Mouse (Mus musculus): ENCODE data around the gene Gps1. TPM values are rescaled to one million over a fixed set of nuclear protein-coding genes. Genes with fewer than 3 reads are reported as not detected.

The Gps1 gene
- 65.2 and 66.6 TPM in 2 replicates for polyA plus RNA-seq (2012; rRNA removed)
- polyA plus RNA-seq (2014; fragmentation: Nextera tagmentation; extraction: Ambion mirVana), result 76.5 and 78.6 TPM in 2 replicates

DNA sequence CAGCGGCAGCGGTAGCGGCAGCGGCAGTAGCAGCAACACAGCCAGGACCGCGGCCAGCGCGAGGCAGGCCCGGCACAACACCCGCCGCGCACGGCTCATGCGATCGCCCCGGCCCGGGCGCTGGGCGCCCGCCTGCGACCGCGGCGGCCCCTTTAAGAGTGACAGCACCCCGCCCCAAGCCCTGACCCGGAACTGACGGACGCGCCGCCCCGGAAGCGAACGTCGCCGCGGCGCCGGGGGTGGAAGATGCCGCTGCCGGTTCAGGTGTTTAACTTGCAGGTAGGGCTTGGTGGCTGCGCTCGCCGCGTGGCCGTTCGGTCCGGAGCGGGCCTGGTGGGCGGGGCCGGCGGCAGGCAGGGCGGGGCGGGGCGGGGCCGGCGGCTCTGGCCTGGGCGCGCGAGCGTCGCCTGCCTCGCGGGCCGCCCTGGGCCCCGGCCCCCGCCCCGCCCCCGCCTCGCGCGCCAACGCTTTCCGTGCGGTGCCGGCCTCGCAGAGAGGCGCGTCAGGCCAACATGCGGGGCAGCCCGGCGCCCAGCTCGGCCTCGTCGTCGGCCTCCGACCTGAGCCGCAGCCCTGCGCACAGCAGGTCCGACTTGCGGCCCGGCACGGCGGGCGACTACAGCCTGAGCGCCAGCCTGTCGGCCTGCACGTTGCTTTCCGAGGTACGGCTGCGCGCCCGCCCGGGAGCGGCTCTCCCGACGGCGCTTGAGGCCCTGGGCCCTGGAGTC, at the start of gene Gps1, which contains the start of gene Rfng:
Gps1 (plus strand) TSS at position 209 of the 728 bp plus-strand sequence.
Rfng (minus strand) TSS at position 144 of the 728 bp plus-strand sequence.
- H3K9ac ChIP-seq (replicated peaks), result peak within 1 kb of the TSS; percentile 89
- H3K27me3 ChIP-seq (ENCODE audit: control insufficient read depth, insufficient read depth, low read length), result no peaks in the 10 kb centered on the region
- TF ChIP-seq CTCF (IDR thresholded peaks at IDR 0.05; ENCODE audit: low read depth), result no peak
- TF ChIP-seq EP300 (IDR thresholded peaks at IDR 0.05; ENCODE audit: low read depth), result no peak
- H3K9me3 ChIP-seq (ENCODE audit: control insufficient read depth, low read length), result no peaks in the 10 kb centered on the region
- ATAC-seq (ENCODE audit: insufficient read depth) (peak; percentile 81), DNase-seq (ENCODE audit: low read depth in 3 of 3, low spot score in 3 of 3) (peak; percentile 59 to 68 (median 66))
- H3K36me3 ChIP-seq (replicated peaks; ENCODE audit: control insufficient read depth, insufficient read depth, low read depth), result peaks cover 24% of the 10 kb centered on the region
- H3K4me3 ChIP-seq (ENCODE audit: insufficient read depth in 1 of 2, low read depth in 2 of 2, low read length in 2 of 2), result peak within 1 kb of the TSS; percentile 81 to 84
- H3K4me1 ChIP-seq (replicated peaks; ENCODE audit: control insufficient read depth in 2 of 2, insufficient read depth in 2 of 2, low read length in 1 of 2), result peaks cover 0 to 10% of the 10 kb centered on the region in 2 experiments; a peak in 3 of 4 replicates
- peak within 1 kb of the TSS; percentile 27 for H3K27ac ChIP-seq
- WGBS (ENCODE audit: insufficient replicate concordance), result under 1% methylated on average over 101 of the region's 107 CpGs
- H3K4me2 ChIP-seq (ENCODE audit: low read depth), result peak within 1 kb of the TSS; percentile 96

DNA sequence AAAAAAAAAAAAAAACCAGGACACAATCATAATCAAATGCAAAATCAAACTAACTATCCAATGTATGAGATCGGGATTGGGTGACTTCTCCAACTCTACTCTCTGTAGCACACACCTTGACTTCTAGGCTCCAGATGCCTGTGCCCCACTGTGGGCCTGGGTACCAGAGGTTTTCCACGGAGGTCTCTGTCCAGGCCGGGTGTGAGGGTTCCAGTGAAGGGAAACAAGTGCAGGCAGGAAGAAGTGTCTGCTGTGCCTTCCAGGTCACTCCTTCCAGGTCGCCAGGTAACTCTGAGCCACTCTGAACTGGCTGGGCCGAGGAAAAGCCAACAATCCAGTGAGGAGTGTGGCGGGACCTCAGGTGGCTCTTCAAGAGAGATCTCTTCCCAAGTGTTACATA, 47.6 kb upstream of the Gps1 start:
- Histone ChIP-seq H3K4me3 (ENCODE audit: insufficient read depth in 1 of 2, low read depth in 2 of 2, low read length in 2 of 2) (no peak overlapping the region), H3K36me3 (replicated peaks; ENCODE audit: control insufficient read depth, insufficient read depth, low read depth) (no peaks in the 10 kb centered on the region), H3K27ac (no peak overlapping the region), H3K27me3 (ENCODE audit: control insufficient read depth, insufficient read depth, low read length) (no peaks in the 10 kb centered on the region), H3K9me3 (ENCODE audit: control insufficient read depth, low read length) (no peaks in the 10 kb centered on the region), H3K4me2 (ENCODE audit: low read depth) (no peak overlapping the region), H3K9ac (replicated peaks) (no peak overlapping the region), H3K4me1 (replicated peaks; ENCODE audit: control insufficient read depth in 2 of 2, insufficient read depth in 2 of 2, low read length in 1 of 2) (no peaks in the 10 kb centered on the region)
- ATAC-seq (ENCODE audit: insufficient read depth) (no peak), DNase-seq (ENCODE audit: low read depth in 3 of 3, low spot score in 3 of 3) (no peak)
- 48% methylated on average over 6 of the region's 6 CpGs for WGBS (ENCODE audit: insufficient replicate concordance)
- TF ChIP-seq EP300 (IDR thresholded peaks at IDR 0.05; ENCODE audit: low read depth) (no peak), CTCF (IDR thresholded peaks at IDR 0.05; ENCODE audit: low read depth) (no peak)

DNA sequence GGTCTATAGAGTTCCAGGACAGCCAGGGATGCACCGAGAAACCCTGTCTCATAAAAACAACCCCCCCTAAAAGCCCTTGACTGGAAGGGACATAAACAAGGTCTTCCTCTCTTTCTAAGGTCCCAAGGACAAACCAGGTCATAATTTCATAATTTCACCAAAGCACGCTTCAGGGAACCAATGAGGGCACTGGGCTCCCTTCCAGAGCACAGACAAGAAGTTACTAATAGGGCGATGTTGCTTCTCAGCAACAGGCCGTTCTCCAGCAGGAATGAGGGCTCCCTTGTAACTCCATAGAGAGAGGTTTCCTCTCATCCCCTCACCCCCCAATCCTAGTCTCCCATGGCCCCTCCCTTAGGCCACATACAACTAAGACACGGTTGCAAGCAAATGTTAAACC, 43.1 kb upstream of the Gps1 start:
- 73% methylated on average over 5 of the region's 5 CpGs for WGBS (ENCODE audit: insufficient replicate concordance)
- no peaks in the 10 kb centered on the region for H3K27me3 ChIP-seq (ENCODE audit: control insufficient read depth, insufficient read depth, low read length)

DNA sequence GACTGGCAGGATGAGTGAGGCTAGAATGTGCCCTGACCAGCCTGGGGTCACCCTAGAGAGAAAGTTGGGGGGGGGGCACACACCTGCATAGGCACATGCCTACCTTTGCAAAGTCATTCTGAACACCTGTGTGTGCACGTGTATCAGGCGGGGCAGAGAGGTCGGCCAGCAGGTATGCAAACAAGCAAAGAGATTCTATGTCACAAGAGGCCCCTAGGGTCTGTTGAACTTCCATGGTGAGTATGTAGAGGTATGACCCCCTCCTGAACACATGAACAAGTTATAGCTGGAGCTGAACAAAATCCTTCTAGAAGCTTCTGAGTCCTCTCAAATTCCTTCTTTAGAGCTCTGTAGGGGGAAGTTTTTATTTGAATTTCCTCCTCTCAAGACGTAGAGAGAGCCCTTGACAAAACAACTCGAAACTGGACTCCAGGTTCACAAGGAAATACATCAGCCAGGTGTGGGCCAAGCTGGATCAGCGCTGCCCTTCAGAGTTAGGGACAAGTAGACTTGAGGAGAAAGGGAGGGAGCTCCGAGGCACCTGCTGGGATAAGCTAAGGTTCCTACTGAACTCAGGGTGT, 39.9 kb upstream of the Gps1 start:
- no peak overlapping the region for H3K4me2 ChIP-seq (ENCODE audit: low read depth)
- no peaks in the 10 kb centered on the region for H3K27me3 ChIP-seq (ENCODE audit: control insufficient read depth, insufficient read depth, low read length)
- ATAC-seq (ENCODE audit: insufficient read depth) (no peak), DNase-seq (ENCODE audit: low read depth in 3 of 3, low spot score in 3 of 3) (no peak)
- H3K9ac ChIP-seq (replicated peaks), result no peak overlapping the region
- 68% methylated on average over 7 of the region's 7 CpGs for WGBS (ENCODE audit: insufficient replicate concordance)
- H3K4me1 ChIP-seq (replicated peaks; ENCODE audit: control insufficient read depth in 2 of 2, insufficient read depth in 2 of 2, low read length in 1 of 2), result no peaks in the 10 kb centered on the region
- no peaks in the 10 kb centered on the region for H3K9me3 ChIP-seq (ENCODE audit: control insufficient read depth, low read length)
- H3K27ac ChIP-seq, result no peak overlapping the region
- H3K36me3 ChIP-seq (replicated peaks; ENCODE audit: control insufficient read depth, insufficient read depth, low read depth), result no peaks in the 10 kb centered on the region
- H3K4me3 ChIP-seq (ENCODE audit: insufficient read depth in 1 of 2, low read depth in 2 of 2, low read length in 2 of 2), result no peak overlapping the region
- no peak for TF ChIP-seq CTCF (IDR thresholded peaks at IDR 0.05; ENCODE audit: low read depth)
- no peak for TF ChIP-seq EP300 (IDR thresholded peaks at IDR 0.05; ENCODE audit: low read depth)

More for the DNA sequence above, 43.1 kb upstream of the Gps1 start:
- Histone ChIP-seq H3K4me1 (replicated peaks; ENCODE audit: control insufficient read depth in 2 of 2, insufficient read depth in 2 of 2, low read length in 1 of 2) (no peaks in the 10 kb centered on the region), H3K36me3 (replicated peaks; ENCODE audit: control insufficient read depth, insufficient read depth, low read depth) (no peaks in the 10 kb centered on the region), H3K9ac (replicated peaks) (no peak overlapping the region), H3K4me2 (ENCODE audit: low read depth) (no peak overlapping the region), H3K4me3 (ENCODE audit: insufficient read depth in 1 of 2, low read depth in 2 of 2, low read length in 2 of 2) (no peak overlapping the region), H3K9me3 (ENCODE audit: control insufficient read depth, low read length) (no peaks in the 10 kb centered on the region), H3K27ac (no peak overlapping the region)
- TF ChIP-seq EP300 (IDR thresholded peaks at IDR 0.05; ENCODE audit: low read depth) (no peak), CTCF (IDR thresholded peaks at IDR 0.05; ENCODE audit: low read depth) (no peak)
- no peak for ATAC-seq (ENCODE audit: insufficient read depth)
- DNase-seq (ENCODE audit: low read depth in 3 of 3, low spot score in 3 of 3), result no peak

DNA sequence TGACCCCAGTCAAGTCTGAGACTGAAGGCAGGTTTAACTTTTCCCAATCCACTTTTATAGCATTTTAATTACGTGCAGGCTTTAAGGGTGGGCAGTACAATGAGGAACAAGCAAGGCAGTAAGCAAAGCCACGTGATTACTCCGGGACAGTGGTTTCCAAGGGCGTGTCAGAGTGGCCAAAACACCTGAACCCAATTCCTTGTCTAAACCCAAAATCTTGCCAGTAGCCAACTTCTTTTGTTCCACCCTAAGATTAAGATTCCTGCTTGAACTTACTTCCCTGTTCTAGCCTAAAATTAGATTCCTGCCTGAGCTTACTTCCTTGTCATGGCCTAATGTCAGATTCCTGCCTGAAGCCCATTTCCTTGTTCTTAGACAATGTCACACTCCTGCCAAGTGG, 36.1 kb upstream of the Gps1 start:
- Histone ChIP-seq H3K4me1 (replicated peaks; ENCODE audit: control insufficient read depth in 2 of 2, insufficient read depth in 2 of 2, low read length in 1 of 2) (no peaks in the 10 kb centered on the region), H3K4me3 (ENCODE audit: insufficient read depth in 1 of 2, low read depth in 2 of 2, low read length in 2 of 2) (no peak overlapping the region), H3K36me3 (replicated peaks; ENCODE audit: control insufficient read depth, insufficient read depth, low read depth) (no peaks in the 10 kb centered on the region), H3K9ac (replicated peaks) (no peak overlapping the region), H3K27ac (no peak overlapping the region), H3K4me2 (ENCODE audit: low read depth) (no peak overlapping the region), H3K27me3 (ENCODE audit: control insufficient read depth, insufficient read depth, low read length) (no peaks in the 10 kb centered on the region), H3K9me3 (ENCODE audit: control insufficient read depth, low read length) (no peaks in the 10 kb centered on the region)
- no peak for TF ChIP-seq EP300 (IDR thresholded peaks at IDR 0.05; ENCODE audit: low read depth)
- TF ChIP-seq CTCF (IDR thresholded peaks at IDR 0.05; ENCODE audit: low read depth), result no peak
- no peak for DNase-seq (ENCODE audit: low read depth in 3 of 3, low spot score in 3 of 3)
- ATAC-seq (ENCODE audit: insufficient read depth), result no peak
- WGBS (ENCODE audit: insufficient replicate concordance), result 38% methylated on average over 4 of the region's 4 CpGs

Measured in liver, embryonic 14.5 days (tissue).